Mouse (Mus musculus) activated CD4-positive, CD25-positive, alpha-beta regulatory T cell, adult 4 months (primary cell): ENCODE results near the gene H2-M10.6. TPM values are rescaled to one million over a fixed set of nuclear protein-coding genes. Genes with fewer than 3 reads are reported as not detected.
"Not testable (repeated sequence)": the region's sequence is repeated elsewhere in the genome, so short reads cannot be mapped to it uniquely, and the experiment has no call there.

Source experiments
- ATAC-seq: one replicate; pipeline ENCODE4 v1.8.0; 2017
- polyA plus RNA-seq, 2 experiments: library from polyadenylated mRNA; unstranded; fragments of 100-300 nt; shearing (Covaris generic); gene quantifications; one replicate each; pipeline ENCODE4 v1.2.1; 2017

H2-M10.6 gene
- not detected for polyA plus RNA-seq

DNA sequence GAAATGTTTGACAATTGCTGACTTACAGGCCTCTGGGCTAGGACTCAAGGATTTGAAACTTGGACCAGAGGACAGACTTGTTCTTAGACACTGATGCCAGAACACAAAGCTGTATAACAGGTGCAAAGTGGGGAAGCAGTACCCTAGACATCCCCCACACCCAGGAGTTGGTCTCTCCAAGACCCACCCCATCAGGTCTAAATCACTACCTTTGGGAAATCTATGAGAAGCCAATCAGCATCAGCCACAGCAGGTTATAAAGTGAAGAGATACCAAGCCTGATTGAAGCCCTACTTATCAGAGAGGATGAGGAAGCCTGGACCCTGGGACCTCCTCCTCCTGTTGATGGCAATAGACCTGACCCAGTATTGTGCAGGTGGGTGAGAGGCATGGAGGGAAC lies at the start of gene H2-M10.6:
H2-M10.6 (plus strand) TSS at position 301 of the 400 bp plus-strand sequence.
- no peak for ATAC-seq

DNA sequence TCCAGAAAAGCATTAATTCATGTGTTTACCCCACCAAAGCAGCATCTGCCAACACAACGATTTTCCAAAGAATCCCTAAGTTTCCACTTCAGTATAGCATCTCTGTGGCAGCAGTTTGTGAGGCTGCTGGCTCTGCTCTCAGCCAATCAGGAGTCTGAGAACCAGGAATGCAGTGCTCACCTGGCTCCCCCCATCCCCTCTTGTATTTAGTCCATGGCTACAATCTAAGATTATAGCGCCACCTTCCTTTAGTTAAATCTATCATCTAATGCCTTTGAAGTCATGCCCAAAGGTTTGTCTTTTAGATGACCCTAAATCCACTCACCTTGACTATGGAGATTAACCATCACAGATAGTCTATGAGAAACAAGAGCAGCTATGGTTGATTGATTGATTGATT lies 48.2 kb upstream of the H2-M10.6 start:
- no peak for ATAC-seq

DNA sequence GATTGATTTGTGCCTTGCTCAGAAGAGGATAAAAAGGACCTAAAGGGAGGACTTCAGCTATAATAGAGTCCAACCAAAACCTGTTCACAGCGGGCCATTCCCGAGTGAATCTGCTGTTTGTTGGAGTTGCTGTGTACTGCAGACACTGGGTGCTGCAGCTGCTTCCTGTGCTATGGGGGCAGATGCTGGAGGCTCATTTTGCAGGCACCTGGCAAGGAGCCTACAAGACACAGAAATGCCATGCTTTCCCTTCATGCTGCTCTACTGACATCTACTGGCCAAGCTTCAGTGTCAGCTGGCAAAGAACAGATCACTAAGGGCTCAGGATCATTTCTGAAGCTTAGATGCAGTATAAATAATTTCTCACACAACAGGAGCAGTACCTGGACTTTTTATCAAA lies 47.7 kb upstream of the H2-M10.6 start:
- ATAC-seq = not testable (repeated sequence)

DNA sequence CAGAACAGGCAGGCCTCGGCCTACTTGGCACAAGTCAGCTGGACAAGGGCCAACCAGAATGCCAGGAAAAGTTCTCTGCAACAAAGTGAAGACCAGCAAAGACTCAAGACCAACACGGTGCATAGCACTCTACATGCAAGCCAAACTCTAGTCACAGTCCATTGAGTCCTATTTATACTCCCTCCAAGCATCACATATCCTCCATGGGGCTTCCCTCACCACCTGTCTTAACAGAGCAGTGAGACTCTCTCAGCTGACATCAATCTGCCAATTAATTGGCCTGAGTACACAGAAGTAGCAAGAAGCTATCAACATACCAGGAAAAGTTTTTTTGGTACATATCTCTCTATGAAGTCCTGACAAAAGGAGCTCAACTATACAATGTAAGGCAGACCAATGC lies 46.6 kb upstream of the H2-M10.6 start:
- ATAC-seq = not testable (repeated sequence)

DNA sequence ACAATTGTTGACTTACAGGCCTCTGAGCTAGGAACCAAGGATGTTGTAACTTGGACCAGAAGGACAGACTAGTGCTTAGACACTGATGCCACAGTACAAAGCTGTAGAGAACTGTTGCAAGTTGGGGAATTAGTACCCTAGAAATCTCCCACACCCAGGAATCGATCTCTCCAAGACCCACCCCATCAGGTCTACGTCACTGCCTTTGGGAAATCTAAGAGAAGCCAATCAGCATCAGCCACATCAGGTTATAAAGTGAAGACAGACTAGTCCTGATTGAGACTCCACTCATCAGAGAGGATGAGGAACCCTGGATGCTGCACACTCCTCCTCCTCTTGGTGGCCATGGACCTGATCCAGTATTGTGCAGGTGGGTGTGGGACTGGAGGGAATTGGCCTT lies 39.4 kb upstream of the H2-M10.6 start, which contains the start of gene H2-M10.5:
H2-M10.5 (plus strand) TSS at position 301 of the 400 bp plus-strand sequence.
- ATAC-seq = not testable (repeated sequence)

DNA sequence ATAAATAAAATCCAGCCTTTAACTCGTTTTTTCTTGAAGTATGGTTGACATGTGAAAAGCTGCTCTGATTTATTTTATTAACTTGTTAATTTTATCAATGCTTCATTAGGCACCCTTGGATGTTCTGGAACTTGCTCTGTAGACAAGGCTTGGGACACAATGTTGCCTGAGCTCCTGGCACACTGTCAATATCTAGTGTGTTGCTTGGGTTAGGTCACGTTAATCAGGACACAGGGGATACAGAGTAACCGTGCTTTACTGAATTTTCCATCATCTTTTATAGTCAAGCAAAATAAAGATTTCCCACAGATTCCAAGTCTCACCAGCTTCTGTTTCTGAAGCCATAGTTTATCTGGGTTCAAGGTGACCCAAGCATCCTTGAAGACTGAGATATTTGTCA lies 30.4 kb upstream of the H2-M10.6 start:
- ATAC-seq = no peak

DNA sequence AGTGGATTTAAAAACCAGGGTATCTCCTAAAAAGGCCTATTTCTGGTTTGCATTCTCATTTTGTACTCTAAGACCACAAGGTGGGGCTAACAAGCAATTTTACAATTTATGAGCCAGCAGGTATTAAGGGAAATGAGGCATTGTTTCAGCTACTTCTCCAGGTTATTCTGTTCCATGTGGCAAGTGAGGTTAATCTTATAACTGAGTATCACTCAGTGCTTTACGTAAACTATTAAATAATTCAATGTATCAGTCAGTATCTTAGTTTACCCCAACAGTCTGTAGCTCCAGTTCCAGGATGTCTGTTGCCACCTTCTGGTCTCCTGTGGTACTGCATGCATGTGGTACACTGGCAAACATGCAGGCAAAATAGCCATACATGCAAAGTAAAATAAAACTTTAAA lies 25.5 kb upstream of the H2-M10.6 start:
- ATAC-seq = not testable (repeated sequence)

DNA sequence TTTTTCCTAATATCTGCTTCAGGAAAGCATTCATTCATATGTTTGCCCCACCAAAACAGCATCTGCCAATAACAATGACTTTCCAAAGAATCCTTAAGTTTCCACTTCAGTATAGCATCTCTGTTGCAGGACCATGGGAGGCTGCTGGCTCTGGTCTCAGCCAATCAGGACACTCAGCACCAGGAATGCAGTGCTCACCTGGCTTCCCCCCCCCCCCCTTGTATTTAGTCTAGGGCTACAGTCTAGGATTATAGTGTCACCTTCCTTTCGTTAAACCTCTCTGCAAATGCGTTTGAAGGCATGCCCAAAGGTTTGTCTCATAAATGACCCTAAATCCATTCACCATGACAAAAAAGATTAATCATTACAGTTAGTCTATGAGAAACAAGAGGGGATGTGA lies 23.6 kb upstream of the H2-M10.6 start:
- ATAC-seq = no peak

DNA sequence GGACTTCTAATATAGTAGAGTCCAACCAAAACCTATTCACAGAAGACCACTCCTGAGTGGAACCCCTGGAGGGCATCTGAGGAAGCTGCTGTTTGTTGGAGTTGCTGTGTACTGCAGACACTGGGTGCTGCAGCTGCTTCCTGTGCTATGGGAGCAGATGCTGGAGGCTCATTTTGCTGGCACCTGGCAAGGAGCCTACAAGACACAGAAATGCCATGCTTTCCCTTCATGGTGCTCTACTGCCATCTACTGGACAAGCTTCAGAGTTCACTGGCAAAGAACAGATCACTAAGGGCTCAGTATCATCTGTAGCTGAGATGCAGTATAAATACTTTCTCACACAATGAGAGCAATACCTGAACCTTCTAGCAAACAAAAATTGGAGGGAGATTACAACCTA lies 23.2 kb upstream of the H2-M10.6 start:
- ATAC-seq = peak; percentile 36

DNA sequence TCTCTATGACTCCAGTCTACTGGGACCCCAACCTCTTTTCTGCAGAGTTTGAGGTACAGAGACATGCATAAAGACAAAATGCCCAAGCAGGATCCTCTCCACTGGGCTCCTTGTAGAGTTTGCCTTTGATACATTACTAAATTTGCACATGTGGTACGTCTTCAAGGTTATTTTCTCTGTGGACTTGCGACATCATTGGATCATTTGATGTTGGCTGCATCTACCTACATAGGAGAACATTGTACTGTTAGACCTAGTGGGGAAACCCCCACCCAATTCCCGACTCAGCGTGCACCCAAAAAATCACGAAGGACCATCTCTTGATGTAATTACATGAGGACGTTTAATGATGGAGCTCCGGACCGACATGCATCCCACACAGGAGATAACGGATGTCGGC lies 12.5 kb upstream of the H2-M10.6 start:
- ATAC-seq = no peak

DNA sequence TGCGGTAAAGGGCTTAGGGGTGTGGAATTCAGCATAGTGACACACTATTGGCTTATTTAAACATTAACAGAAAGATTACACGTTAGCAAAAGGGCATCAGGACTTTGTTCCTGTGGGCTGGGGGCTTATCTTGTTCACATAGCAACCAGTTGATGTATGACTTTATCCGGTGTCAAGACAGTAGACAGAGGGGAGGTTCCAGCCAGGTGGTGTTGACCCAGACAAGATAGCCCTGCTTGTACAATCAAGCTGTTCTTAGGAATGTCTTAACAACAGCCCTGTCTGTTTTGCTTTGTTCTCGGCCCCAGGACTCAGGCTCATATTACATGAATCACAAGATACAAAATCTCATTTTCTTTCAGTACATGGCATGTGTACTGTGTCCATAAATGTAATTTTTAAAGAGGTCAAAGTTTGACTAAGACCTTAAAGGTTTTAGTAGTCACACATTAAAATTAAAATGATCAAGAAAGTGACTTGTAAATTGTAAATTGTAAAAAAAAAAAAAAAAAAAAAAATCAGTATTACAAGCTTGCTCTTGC lies 12.0 kb upstream of the H2-M10.6 start:
- ATAC-seq = not testable (repeated sequence)

DNA sequence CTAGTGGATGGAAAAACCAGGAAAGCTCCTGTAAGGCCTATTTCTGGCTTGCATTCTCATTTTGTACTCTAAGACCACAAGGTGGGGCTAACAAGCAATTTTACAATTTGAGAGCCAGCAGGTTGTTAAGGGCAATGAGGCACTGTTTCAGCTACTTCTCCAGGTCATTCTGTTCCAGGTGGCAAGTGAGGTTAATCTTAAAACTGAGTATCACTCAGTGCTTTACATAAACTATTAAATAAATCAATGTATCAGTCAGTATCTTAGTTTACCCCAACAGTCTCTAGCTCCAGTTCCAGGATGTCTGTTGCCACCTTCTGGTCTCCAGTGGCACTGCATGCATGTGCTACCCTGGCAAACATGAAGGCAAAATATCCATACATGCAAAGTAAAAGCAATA lies 12.0 kb downstream of the H2-M10.6 start:
- ATAC-seq = peak; percentile 62

DNA sequence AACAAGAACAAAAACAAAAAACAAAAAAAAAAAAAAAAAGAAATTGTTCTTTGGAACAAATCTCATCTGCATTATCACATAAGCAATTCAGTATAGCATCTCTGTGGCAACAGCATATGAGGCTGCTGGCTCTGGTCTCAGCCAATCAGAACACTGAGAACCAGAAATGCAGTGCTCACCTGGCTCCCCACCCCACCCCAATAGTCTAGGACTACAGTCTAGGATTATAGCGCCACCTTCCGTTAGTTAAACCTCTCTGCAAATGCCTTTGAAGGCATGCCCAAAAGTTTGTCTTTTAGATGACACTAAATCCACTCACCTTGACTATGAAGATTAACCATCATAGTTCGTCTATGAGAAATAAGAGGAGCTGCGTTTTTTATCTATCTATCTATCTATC lies 13.6 kb downstream of the H2-M10.6 start:
- ATAC-seq = peak; percentile 59

DNA sequence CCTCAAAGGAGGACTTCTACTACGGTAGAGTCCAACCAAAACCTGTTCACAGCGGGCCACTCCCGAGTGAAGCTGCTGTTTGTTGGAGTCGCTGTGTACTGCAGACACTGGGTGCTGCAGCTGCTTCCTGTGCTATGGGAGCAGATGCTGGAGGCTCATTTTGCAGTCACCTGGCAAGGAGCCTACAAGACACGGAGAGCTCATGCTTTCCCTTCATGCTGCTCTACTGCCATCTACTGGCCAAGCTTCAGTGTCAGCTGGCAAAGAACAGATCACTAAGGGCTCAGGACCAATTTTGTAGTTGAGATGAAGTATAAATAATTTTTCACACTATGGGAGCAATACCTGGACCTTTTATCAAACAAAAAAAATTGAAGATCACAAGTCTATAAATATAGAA lies 14.0 kb downstream of the H2-M10.6 start:
- ATAC-seq = peak; percentile 76

DNA sequence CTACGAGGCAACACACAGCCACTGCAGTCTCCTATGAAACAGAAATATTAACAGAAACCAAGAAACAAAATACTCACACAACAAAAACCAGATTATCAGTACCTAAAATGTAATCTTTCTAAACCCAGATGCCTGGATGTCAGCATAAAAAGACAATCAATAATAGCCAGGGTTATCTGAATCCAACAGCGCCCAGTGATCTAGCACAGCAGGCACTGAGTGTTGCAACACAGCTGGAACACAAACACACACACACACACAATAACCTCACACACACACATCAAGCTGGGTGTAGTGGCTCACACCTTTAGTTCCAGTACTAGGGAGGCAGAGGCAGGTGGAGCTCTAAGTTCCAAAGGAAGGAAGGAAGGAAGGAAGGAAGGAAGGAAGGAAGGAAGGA lies 16.5 kb downstream of the H2-M10.6 start:
- no peak for ATAC-seq

DNA sequence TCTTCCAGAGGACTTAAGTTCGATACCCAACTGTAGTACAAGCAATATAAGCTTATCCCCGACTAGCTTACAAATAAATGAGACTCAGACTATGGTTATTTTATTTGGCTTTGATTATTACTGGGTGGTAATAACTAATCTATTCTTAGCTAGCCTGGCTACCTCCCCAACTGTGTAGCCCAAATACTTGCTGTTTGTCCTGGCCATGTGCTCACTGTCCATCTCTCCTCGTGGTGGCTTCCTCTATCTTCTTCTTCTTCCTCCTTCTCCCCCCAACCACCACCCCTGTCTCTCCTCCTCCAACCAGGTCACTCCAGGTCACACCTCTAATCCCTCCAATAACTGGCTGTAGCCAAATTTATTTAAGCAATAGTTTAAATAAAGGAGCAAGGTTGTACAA lies 18.5 kb downstream of the H2-M10.6 start:
- ATAC-seq = no peak

DNA sequence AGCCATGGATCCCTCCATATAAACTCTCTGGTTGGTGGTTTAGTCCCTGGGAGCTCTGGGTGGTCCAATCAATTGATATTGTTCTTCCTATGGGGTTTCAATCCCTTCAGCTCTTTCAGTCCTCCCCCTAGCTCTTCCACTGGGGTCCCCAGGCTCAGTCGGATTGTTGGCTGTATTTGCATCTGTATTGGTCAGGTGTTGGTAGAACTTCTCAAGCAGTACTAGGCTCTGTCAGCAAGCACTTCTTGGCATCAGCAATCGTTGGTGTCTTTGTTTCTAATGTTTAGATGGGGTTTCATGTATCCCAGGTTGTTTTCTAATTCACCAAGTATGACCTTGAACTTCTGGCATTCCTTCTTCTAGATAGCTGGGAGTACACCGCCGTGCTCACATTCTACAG lies 20.7 kb downstream of the H2-M10.6 start:
- ATAC-seq = no peak

DNA sequence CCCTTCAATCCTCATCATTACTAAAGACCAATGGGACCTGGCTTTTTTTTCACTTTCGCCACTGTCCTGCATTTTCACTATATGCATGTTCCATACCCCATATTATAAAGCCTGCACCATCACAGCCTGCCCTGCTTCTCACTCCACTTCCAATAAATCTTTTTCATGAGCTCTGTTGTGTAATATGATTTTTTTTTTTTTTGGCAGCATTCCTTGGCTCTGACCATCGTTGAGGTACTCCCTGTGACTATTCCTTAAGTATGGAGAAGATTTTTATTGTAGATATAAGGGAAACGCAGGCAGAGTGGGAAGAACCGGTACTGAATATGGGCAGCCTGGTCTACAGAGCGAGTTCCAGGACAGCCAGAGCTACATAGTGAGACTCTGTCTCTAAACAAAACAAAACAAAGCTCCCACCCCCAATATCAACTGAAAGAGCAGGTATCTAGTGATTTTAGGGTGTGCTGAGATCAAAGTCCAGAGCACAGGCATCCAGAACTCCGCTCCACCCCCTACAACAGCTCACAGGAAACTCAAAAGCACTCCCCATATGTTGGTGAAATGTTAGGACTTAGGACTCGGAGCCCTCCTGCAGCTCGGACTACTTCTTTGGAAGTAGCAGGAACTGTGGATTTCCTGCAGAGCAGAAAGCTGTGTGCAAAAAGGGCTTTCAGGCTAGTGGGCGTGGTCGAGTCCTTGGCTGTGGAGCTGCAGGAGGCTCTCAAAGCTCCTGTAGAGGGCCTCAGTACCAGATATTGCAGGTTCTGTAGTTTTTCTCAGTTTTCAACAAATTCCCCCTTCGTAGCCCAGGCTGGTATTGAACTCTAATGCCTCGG lies 23.8 kb downstream of the H2-M10.6 start:
- peak; percentile 43 for ATAC-seq

DNA sequence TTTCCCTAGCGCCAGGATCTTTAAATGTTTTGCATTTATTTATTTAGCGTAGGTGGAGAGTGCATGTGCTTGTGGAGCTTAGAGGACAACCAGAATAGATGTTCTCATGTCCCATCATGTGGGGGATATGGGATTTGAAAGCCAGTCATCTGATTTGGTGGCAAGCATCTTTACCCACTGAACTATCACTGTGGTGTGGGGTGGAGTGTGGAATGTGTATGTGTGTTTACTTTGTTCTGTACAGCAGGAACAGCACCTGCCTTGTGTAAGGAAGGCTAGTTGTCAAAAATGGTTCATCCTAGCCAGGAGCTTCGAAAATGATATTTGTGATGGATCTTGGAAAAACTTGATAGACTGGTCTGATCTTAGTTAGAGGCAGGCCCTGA lies 24.4 kb downstream of the H2-M10.6 start:
- peak; percentile 3 for ATAC-seq

DNA sequence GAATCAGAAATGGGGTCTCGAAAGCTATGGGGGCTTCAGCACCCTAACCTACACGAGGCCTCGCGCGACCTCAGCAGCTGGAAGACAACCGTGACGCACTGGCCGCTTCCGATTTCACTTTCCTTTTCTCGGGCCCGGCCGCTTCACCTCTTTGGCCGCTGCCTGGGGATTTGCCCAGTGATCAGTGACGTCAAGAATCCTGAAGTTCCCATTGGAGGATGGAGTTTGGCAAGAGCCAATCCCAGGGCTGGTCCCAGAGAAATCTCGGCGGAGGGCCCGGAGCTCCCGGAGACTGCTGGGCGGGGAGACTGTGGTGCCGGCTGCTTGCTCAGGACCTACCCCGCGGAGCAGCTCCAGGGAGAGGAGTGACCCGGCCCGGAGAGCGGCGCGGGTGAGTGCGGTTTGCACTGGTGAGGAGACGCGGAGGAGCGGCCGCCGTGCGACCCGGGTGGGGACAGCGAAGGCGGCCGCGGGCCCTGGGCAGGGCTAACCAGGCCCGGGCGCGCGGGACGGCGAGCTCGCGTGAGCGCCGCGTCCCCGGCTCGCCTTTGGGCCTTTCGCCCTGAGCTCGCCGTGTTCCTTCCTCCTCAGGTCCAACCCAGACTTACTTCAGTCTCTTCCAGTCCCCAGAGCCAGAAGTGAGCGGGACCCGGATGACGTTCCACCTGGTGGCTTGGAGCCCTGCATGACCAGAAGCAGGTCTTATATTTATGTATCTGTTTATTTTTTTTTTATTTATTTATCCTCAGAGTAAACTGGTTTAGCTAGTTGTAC lies 25.1 kb downstream of the H2-M10.6 start, which contains the start of gene Trim26:
Trim26 (plus strand) TSS at position 261 of the 774 bp plus-strand sequence.
- peak; percentile 94 for ATAC-seq

DNA sequence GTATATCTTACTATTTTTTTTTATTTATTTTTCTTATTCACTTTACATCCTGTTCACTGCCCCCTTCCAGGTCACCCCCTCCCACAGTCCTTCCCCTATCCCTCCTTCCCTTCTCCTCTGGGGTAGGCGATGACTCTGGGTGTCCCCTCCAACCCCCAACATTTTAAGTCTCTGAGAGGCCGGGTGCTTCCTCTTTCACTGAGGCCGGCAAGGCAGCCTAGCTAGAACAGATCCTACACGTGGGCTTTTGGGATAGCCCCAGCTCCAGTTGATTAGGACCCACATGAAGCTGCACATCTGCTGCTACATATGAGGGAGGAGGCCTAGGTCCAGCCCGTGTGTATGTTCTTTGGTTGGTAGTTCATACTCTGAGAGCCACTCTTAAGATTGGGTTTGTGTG lies 27.0 kb downstream of the H2-M10.6 start:
- no peak for ATAC-seq

DNA sequence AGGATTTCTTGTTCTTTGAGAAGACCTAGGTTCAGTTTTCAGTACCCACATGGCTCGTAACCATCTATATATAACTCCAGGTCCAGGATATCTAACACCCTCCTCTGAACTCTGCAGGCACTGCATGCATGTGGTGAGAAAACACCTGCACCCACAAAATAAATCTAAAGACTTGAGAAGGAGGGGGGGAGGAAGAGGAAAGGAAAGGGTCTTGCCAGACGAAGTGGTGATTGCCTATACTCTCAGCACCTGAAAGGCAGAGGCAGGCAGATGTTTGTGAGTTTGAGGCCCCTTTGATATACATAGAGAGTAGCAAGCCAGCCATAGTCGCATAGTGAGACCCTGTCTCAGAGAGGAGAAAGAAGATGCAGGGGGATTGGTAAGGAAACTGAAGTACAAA lies 28.0 kb downstream of the H2-M10.6 start:
- no peak for ATAC-seq

DNA sequence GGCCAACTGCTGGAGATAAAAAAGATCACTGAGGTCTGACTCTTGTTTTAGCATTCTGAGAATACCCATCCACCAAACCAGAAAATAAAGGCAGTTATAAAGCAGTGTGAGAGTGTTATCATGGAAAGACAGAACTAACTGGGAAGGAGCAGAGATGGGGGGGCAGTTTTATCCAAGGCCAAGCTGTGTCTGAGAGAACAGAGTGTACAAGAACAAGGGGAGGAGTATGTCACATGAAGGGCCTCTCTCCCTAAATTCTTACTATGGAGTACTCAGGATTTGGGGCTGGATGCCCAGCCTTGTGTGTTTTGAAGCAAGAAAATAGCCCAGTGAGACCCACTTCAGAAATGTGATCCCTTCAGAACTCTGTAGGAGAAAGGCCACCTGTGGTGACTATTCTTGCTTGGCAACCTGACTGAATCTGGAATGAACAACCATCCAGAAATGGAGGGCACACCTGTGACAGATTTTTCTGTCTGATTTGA lies 29.0 kb downstream of the H2-M10.6 start:
- ATAC-seq = no peak
